In genomic region chr2:128817387-128817785, GRCm38 (mm10) we compare ENCODE assay signal across 1 mouse cellular context.
TF ChIP-seq lines count a peak whose summit lies in the region.

No protein-coding gene starts in this region.

TF ChIP-seq in MEL, 35 proteins besides CTCF, POLR2A, EP300 and RAD21 (continued from another document):
- TF ChIP-seq NRF1 (IDR thresholded peaks at IDR 0.05; ENCODE audit: insufficient read depth, low read depth, low read length, poor library complexity, severe bottlenecking) (no peak), SMC3 (IDR thresholded peaks at IDR 0.05; ENCODE audit: low read depth, low read length) (peak; percentile 43), CHD1 (IDR thresholded peaks at IDR 0.05; ENCODE audit: low read depth, low read length) (no peak), TCF12 (IDR thresholded peaks at IDR 0.05; ENCODE audit: low read depth, low read length) (no peak), POLR2AphosphoS2 (IDR thresholded peaks at IDR 0.05; ENCODE audit: low read length) (no peak), TAL1 (IDR thresholded peaks at IDR 0.05; ENCODE audit: low read length) (no peak), BHLHE40 (IDR thresholded peaks at IDR 0.05; ENCODE audit: borderline replicate concordance, low read depth, low read length) (0 out of 2 replicates have a peak, but pooled peaks have one; percentile 35), ZKSCAN1 (IDR thresholded peaks at IDR 0.05; ENCODE audit: low read depth, low read length) (no peak), ETS1 (IDR thresholded peaks at IDR 0.05; ENCODE audit: low read depth, low read length) (no peak), MXI1 (IDR thresholded peaks at IDR 0.05; ENCODE audit: low read depth, low read length) (peak; percentile 85), GATA1 (IDR thresholded peaks at IDR 0.05; ENCODE audit: low read depth, low read length) (no peak), NELFE (IDR thresholded peaks at IDR 0.05; ENCODE audit: low read depth, low read length) (no peak), POLR2AphosphoS5 (IDR thresholded peaks at IDR 0.05; ENCODE audit: borderline replicate concordance, low read depth, low read length) (no peak), MYC (IDR thresholded peaks at IDR 0.05; ENCODE audit: low read depth, low read length) (peak; percentile 32; the same call in 1 of the 2 replicates), SIN3A (IDR thresholded peaks at IDR 0.05; ENCODE audit: low read length) (peak; percentile 88), GABPA (IDR thresholded peaks at IDR 0.05; ENCODE audit: low read depth, low read length) (no peak), ZC3H11A (IDR thresholded peaks at IDR 0.05; ENCODE audit: low read depth, low read length) (0 out of 2 replicates have a peak, but pooled peaks have one; percentile 23), UBTF (IDR thresholded peaks at IDR 0.05; ENCODE audit: borderline replicate concordance, insufficient read depth, low read depth, low read length) (no peak), CHD2 (IDR thresholded peaks at IDR 0.05; ENCODE audit: low read length) (no peak), E2F4 (IDR thresholded peaks at IDR 0.05; ENCODE audit: borderline replicate concordance, low read depth, low read length) (no peak), MAX (IDR thresholded peaks at IDR 0.05; ENCODE audit: low read length) (no peak; the same call in 1 of the 2 replicates), MYB (IDR thresholded peaks at IDR 0.05; ENCODE audit: low read depth, low read length) (no peak)
